Mouse (Mus musculus) left cerebral cortex, adult 6 months (tissue): ENCODE results near the gene Fam120b. TPM values are rescaled to one million over a fixed set of nuclear protein-coding genes. Genes with fewer than 3 reads are reported as not detected.

Source experiments
- long read RNA-seq, 2 experiments: library from polyadenylated mRNA; unstranded; transcript quantifications; one replicate each; pipeline ENCODE4 v2.0.0; 2019 to 2020
- polyA plus RNA-seq: library from polyadenylated mRNA; unstranded; fragments of <200 nt; fragmentation: Nextera tagmentation; gene quantifications from 2 replicates; pipeline ENCODE4 v1.2.3, GENCODE M21; 2021

The Fam120b gene
- polyA plus RNA-seq, result 22.2 and 23.7 TPM in 2 replicates
- long read RNA-seq, experiment 1, full-length matches to known transcripts, result 162 of 284 reads
- long read RNA-seq, experiment 1, partial matches to known transcripts, result 64 of 284 reads
- long read RNA-seq, experiment 1, other reads (novel, unspliced or antisense), result 58 of 284 reads
- long read RNA-seq, experiment 2, full-length matches to known transcripts, result 14 of 45 reads
- long read RNA-seq, experiment 2, partial matches to known transcripts, result 17 of 45 reads
- long read RNA-seq, experiment 2, other reads (novel, unspliced or antisense), result 14 of 45 reads

GRCm38 (mm10) chr17:15395997-15396675 is at the start of gene Fam120b:
Fam120b (plus strand) TSS chr17:15396202.

GRCm38 (mm10) chr17:15376494-15377181 is 19.4 kb upstream of the Fam120b start, which contains the start of gene Dll1:
Dll1 (minus strand) TSS chr17:15376872.

Other genes starting within 250 kb of the Fam120b start
- 1.6 and 1.9 TPM in 2 replicates for gene Dll1, start 19.3 kb upstream of the Fam120b start, polyA plus RNA-seq
- gene Psmb1, start 103.5 kb downstream of the Fam120b start, polyA plus RNA-seq, result 301 and 378 TPM in 2 replicates
- gene Tbp, start 103.7 kb downstream of the Fam120b start, polyA plus RNA-seq, result 11.4 and 17.4 TPM in 2 replicates
- 39.1 and 39.2 TPM in 2 replicates for gene Pdcd2, start 131.1 kb downstream of the Fam120b start, polyA plus RNA-seq
- gene Prdm9, start 168.2 kb downstream of the Fam120b start, polyA plus RNA-seq, result 0.43 and 0.48 TPM in 2 replicates